Mouse (Mus musculus): Measurements from ENCODE around the gene Hmx2. TPM values are rescaled to one million over a fixed set of nuclear protein-coding genes. Genes with fewer than 3 reads are reported as not detected.

The Hmx2 gene
- not detected for total RNA-seq (2021)

DNA sequence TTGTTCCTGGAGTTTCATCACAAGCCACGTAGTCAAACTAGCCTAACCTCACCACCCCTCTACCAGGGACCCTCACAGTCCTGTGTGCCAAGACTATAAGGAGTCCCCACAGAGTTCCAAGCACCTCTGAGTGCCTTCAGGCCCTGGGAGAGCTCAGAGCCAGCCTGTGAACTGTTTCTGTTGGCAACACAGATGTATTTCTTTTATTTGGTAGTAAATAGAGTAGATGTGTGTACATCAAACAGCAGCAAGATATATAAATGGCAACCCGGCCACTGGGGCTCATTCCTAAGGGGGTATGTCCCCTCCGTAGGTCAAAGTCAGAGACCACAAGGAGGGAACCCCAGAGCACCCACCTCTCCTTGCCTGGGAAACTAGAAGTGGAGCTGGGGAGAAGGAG is at the start of gene Hmx2:
Hmx2 (plus strand) TSS at position 301 of the 400 bp plus-strand sequence.
- intact Hi-C loops (cut with DNase I) = loop anchor here (10.0 kb wide), 1 partner anchor 196 kb away; no protein-coding TSS in a partner anchor
- DNase-seq = no peak

DNA sequence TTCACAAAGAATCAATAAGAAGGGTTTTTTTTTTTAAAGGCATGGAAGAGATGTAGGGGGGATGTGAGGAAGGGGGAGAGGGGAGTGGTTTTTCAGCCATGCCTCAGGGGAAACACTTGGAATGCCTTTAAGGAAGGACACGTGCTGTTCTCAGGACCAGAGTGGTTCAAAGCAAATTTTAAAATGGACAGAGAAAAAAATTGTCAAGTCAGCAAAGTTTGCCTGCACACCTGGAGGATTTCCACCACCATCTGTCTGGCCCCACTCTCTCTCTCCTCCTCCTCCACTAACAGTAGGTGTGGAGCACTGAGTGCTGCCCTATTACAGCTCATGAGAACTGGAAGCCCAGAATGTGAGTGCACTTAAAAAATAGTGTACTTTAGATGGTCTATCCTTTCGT is 44.8 kb upstream of the Hmx2 start:
- no peak for DNase-seq
- intact Hi-C loops (cut with DNase I) = no loop called here

DNA sequence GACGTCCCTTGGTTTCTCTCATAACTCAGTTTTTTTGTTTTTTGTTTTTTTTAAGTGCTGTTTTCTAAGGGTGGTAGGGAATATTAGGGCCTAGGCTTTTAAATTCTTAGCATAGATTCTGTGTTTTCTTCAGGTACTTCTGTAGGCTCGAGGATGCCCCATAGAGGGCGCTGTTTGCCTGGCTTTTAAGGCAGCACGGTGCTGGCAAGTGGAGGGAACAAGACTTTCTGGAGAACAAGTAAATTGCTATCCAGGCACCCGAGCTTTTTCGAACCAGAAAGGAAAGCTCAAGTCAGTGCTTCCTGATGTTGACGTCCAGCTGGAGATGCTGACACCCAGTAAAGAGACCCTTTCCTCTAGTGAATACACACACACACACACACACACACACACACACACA is 8.6 kb upstream of the Hmx2 start:
- intact Hi-C loops (cut with DNase I) = loop anchor here (1.0 to 10.0 kb wide), 5 partner anchors 178 to 1013 kb away; partner anchors contain the start of gene 2310057M21Rik

DNA sequence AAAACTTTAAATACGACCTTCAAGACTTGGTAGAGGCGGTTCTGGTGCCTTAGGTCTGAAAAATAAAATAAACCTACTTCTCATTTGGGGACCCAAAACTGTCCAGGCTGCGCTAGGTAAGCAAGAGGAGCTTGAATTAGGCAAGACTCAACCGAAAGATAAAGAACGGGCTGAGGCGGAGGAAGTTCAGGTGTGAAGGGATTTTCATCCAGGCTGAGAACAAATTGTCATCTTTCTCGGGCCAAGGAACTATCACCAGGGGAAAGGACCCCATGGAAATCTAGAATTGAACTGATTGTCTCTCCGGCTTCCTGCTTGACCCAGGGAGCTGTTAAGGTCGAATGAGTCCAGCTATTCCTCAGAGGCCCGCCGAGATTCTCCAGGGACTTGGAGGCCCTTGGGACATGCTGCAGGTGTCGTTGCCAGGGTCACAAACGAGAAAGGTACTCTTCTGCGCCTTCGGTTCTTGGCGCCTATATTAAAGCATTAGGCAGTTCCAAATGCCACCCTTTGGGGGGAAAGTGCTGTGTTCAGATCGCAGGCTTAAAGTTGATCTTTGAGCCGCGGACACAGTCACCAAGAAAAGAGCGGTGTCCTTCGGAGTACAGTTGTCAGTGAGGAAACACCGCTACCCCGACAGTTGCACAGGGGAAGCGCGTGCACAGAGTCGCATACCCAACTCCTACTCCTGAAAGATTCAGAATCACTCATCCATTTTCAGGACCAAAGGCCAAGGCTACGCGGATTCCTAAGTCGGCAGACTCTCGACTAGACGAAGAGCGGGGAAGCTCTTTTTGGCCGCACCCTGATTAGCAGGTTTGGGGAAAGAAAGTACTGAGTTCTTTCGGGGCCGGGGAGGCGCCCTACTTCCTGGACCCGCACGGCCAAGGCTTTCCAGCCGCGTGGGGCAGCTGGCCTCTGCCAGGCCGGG is 7.1 kb upstream of the Hmx2 start:
- DNase-seq = peak in 1 of 2 experiments; percentile 6
- intact Hi-C loops (cut with DNase I) = loop anchor here (2.0 to 10.0 kb wide), 4 partner anchors 179 to 1011 kb away; partner anchors contain the start of gene 2310057M21Rik

More for the DNA sequence above, 8.6 kb upstream of the Hmx2 start:
- DNase-seq = peak; percentile 79 to 85

DNA sequence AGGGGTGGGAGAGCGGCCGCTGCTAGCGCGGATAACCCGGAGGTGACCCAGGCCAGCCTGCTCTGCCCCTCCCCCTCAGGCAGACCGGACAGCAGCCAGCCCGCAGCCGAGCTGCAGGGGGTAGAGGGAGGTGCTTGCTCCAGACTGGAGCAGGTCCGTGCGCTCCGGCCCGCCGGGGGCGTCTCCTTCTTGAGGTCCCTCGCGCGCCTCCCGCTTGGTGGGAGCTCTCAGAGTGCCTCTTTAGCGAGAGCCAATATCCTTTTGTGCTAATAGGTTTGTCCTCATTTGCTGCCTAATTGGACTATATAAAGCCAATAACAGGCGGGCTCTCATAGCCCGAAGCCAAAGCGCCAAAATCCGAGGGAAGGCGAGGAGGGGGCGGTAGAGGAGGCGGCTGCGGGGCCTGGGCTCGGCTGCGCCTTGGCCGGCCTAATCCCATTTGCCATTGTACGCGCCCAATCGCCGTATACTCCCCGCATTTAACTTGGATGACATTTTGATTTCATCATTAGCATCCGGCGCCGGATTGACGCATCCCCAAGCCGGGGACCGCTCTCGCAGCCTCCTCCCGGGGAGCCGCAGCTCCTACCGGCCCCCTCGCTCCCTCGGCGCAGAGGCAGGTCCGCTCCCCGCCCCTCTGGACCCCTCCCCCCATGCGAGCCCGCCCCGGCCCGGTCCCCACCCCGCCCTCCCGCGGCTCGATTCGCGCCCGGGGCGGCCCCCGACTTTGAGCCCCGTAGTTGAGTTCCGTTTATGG is 6.3 kb upstream of the Hmx2 start, which contains the start of gene Hmx3:
Hmx3 (plus strand) TSS at position 753 of the 757 bp plus-strand sequence.
- intact Hi-C loops (cut with DNase I) = loop anchor here (5.0 to 10.0 kb wide), 3 partner anchors 180 to 670 kb away; partner anchors contain the start of gene 2310057M21Rik
- peak in 1 of 2 experiments; percentile 20 for DNase-seq

DNA sequence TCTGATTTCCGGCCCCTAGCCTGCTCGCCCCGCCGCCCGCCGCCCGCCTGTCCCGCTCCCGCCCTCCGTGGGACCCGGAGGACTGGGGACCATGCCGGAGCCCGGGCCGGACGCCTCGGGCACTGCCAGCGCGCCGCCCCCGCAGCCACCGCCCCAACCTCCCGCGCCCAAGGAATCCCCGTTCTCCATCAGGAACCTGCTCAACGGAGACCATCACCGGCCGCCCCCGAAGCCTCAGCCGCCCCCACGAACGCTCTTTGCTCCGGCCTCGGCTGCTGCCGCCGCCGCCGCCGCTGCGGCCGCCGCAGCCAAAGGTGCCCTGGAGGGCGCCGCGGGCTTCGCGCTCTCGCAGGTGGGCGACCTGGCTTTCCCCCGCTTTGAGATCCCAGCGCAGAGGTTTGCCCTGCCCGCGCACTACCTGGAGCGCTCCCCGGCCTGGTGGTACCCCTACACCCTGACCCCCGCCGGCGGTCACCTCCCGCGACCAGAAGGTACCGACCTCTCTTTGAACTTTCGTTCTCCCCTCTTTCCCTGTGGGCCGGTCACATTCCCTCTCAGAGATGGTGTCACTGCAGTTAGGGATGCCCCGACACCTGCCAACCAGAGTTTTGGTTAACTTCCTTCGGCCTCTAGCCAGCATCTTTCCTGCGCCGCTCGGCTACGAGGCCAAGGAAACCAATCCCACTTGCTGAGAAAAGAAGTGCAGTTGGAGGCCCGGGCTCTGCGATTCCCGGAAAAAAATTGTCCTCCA is 5.5 kb upstream of the Hmx2 start:
- DNase-seq = peak; percentile 12 to 21
- intact Hi-C loops (cut with DNase I) = loop anchor here (5.0 to 10.0 kb wide), 3 partner anchors 181 to 669 kb away; partner anchors contain the start of gene 2310057M21Rik

DNA sequence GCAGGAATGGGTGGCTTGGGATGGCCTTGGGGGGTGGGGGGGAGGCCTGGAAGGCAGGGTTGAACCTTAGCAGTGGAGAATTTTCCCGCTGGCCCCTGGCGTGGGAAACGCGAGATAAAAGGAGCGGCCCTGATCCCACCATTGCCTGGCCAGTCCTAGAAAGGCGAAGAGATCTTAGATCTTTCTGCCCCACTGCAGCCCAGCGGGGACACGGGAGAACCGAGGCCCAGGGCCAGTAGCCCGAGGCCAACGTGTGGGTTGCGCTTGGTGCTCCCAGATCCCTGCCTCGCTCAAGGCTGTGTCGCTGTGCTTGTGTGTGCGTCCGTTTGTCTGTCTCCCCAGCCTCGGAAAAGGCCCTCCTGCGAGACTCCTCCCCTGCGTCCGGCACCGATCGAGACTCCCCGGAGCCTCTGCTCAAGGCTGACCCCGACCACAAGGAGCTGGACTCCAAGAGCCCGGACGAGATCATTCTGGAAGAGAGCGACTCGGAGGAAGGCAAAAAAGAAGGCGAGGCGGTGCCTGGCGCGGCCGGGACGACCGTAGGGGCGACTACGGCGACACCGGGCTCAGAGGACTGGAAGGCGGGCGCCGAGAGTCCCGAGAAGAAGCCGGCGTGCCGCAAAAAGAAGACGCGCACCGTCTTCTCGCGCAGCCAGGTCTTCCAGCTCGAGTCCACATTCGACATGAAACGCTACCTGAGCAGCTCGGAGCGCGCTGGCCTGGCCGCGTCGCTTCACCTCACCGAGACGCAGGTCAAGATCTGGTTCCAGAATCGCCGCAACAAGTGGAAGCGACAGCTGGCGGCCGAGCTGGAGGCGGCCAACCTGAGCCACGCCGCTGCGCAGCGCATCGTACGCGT is 4.7 kb upstream of the Hmx2 start:
- DNase-seq = peak; percentile 18 to 41
- intact Hi-C loops (cut with DNase I) = loop anchor here (1.0 to 10.0 kb wide), 4 partner anchors 11 to 668 kb away; partner anchors contain the start of gene 2310057M21Rik

DNA sequence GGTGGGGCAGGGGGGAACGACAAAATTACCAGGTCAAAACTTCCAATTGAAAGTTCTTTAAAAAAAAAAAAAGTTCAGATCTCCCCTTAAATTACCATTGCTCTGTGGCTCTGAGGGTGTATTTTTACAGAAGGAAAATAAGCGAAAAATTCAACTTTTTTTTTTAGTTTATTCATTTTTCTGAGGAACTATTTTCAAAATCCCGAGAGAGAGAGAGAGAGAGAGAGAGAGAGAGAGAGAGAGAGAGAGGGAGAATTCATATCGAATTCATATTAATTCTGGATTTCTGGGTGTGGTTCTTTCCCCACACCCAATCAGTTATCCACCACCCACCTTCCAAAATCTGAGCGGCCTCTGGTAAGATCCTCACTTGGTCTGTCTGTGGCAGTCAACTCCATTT is 3.7 kb upstream of the Hmx2 start:
- intact Hi-C loops (cut with DNase I) = loop anchor here (1.0 to 10.0 kb wide), 4 partner anchors 10 to 667 kb away; partner anchors contain the start of gene 2310057M21Rik
- no peak for DNase-seq

DNA sequence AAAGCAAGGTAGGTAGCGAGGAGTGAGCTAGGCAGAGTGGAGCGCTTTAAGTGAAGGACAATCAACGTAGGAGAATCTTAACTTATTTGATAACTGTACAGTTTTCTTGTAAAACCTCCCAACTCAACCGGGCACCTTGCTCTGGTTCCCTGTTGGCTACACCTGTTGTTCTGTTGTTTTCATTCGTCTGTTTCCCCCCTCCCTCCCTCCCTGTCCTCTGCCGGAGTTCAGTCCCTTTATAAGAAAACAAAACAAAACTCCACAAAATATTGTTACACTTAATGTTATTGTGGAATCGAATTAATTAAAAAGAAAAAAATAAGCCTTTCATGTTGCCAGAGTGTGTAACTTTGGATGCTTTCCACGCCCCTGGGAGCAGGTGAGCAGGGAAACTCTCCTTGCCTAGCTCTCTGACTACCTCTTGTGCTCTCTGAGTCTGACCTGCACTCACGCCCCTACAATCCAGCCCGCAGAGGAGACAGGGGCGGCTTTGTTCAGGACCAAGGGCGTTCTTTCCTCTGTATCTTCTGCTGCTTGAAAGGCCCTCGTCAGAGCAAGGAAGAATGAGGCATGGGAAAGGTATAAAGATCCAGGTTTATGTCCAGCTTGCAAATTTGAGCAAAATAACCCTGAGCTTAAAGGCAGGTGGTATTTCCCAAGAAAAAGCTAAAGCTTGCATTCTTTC is 2.7 kb upstream of the Hmx2 start:
- DNase-seq = no peak
- intact Hi-C loops (cut with DNase I) = loop anchor here (10.0 kb wide), 1 partner anchor 199 kb away; no protein-coding TSS in a partner anchor

DNA sequence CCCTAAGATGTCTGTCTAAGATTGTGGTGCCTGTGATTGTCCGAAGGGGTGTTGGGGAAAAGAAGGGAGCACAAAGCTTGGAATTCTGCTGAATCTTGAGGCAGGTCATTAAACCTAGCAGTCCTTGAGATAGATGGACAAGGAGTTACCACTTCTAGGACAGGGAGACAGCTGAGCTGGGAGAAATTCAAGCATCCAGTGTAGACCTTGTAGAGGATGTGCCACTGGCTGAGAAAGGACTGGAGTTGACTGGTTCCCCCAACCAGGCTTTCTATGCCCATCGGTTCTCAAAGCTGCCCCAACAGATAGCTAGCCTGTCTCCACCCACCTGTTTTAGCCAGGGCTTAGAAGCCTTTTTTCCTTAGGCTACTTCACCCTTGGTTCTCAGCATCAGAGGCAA is 2.1 kb upstream of the Hmx2 start:
- no peak for DNase-seq
- intact Hi-C loops (cut with DNase I) = loop anchor here (10.0 kb wide), 1 partner anchor 198 kb away; no protein-coding TSS in a partner anchor

DNA sequence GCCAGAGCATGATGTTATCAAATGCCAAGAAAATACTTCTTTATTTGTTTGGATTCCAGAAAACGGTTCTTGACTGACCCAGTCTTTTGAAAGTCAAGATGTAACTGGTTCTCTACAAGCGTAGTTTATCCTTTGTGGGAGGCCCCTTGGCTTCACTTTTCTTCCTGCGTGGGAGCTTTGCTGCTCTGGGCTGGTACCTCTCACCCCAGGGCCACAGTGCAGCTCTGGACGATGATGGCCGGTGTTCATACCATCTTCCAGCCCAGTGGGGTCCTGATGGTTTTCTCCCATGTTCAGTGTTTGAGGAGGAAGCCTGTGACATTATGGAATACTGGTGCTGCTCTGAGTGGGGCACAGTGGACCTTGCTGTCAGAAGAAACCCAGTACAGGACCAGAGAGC is 1.1 kb upstream of the Hmx2 start:
- DNase-seq = no peak
- intact Hi-C loops (cut with DNase I) = loop anchor here (10.0 kb wide), 1 partner anchor 197 kb away; no protein-coding TSS in a partner anchor

DNA sequence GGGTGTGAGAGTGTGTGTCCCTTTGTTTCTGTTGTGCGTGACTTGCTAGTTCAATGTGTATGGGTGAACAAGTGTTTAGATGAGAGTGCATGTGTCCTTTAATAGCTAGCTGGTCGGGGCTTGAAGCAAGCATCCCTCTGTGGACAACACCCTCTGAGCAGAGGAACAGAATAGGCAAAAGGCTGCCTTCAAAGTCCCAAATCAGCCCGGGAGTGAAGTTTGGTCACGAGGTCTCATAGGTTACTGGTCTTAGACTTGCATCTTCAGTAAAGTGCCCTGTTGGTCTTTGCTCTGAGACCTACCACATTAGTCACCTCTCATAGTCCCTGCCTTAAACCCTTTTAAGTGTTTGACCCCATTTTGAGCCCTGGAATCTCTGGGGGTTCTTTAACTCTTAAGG is 2.9 kb downstream of the Hmx2 start:
- no peak for DNase-seq
- intact Hi-C loops (cut with DNase I) = loop anchor here (5.0 to 10.0 kb wide), 2 partner anchors 179 to 1303 kb away; partner anchors contain the start of genes Abraxas2, Eef1akmt2 and Pstk

DNA sequence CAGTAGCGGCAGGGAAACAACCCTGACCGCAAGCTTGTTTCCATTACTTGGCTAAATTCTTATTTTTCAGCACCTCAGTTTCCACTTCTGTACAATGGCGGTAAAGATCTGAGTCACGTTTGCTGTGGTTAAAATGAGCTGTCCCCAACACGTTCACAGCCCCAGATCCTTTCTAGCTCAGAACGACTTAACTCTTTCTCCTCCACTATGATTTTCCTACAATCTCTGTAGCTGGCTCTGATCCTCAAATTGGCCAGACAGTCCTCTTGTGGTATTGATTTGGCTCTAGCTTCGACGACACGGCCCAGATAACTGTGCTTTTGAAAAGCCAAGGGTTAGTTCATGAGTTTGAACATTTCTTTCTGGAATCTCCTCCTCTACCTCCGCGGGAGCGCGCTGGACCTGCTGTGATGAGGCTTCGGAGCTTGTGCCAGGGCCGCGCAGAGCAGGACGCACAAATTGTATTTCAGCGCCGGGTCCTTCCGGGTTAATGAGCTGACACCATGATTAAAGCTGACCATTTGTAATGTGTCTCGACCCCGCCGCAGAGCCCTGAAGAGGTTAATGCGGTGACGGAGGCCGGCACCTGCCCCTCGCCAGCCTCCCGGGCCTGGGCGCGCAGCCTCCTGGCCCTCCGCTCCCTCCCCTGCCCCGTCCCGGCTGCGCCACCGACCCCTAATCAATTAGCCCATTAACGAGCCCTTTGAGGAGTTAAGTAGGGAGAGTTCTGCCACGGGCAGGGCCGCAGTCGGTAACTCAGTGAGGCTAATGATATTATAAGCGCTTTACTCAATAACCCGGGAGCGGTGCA is 3.6 kb downstream of the Hmx2 start:
- intact Hi-C loops (cut with DNase I) = loop anchor here (5.0 to 10.0 kb wide), 2 partner anchors 180 to 1303 kb away; partner anchors contain the start of genes Abraxas2, Eef1akmt2 and Pstk
- DNase-seq = no peak

DNA sequence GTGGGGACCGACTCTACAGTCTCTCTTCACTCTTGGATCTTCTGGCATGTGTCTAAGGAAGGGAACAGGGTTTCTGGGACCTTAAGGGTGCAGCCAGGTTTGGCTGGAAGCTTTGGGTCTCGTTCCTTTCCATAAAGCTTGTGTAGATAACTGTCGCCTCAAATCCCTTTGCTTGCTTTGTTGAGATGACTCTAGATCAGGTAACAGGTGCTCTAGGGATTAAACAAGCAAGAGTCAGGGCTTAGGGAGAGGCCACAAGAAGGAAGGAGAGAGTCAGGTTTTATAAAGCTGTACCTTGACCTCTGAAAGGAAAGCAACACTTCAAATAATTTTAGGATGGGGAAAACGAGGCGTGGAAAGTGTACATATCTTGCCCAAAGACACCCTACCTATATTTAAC is 4.2 kb downstream of the Hmx2 start:
- DNase-seq = no peak
- intact Hi-C loops (cut with DNase I) = loop anchor here (5.0 to 10.0 kb wide), 2 partner anchors 180 to 1302 kb away; partner anchors contain the start of genes Abraxas2, Eef1akmt2 and Pstk

DNA sequence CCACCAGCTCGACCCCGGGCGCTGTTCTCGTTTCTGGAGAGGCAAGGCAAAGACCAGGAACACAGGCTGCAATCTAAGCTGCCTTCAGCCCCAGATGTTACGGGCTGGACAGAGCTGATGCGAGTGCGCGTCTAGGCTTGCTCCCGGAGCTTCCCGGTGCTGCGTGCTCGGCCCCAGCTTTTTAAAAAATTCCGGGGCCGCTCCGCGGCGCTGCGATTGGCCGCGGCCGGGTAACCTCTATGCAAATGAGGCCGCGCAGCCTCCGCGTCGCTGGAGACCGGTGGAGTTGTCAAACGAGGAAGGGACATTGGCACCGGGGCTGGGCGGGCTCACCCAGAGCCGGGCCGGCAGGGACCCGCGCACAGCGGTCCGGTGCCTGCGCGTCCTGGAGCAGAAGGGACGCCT is 5.2 kb downstream of the Hmx2 start:
- intact Hi-C loops (cut with DNase I) = loop anchor here (5.0 to 10.0 kb wide), 2 partner anchors 181 to 1301 kb away; partner anchors contain the start of genes Abraxas2, Eef1akmt2 and Pstk
- DNase-seq = peak in 1 of 2 experiments; percentile 45

DNA sequence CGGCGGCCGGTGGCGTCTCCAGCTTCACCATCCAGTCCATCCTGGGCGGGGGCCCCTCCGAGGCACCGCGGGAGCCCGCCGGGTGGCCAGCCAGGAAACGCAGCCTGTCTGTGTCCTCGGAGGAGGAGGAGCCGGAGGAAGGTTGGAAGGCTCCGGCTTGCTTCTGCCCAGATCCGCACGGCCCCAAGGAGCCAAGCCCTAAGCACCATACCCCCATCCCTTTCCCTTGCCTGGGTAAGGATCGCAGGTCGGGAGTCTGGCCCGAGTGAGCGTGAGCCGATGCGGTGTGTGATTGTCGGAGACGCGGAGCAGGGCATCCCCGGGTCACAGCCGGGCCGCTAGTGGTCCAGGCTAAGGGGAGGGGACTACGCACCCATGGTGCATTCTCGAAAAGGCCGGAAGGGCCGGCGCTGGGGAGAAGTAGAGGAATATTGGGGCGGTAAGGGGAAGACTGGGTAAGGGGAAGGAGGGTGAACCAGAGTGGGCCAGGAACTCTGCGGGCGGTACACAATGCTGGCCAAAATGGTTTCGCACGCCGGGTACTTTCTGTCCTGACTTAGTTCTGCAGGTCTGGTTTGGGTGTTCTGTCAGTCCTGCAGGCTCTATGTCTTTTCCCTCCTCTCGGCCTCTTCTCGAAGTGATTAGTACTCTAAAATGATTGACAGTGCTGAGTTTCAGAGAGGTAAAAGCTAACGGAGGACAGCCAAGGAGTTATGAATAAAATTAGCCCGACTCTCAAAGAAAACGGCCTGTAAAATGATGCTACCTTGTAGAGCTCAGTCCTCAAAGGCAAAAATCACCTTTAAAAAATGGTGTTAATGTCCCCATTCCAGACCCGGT is 6.0 kb downstream of the Hmx2 start:
- DNase-seq = peak in 1 of 2 experiments; percentile 25
- intact Hi-C loops (cut with DNase I) = loop anchor here (1.0 to 10.0 kb wide), 4 partner anchors 10 to 1300 kb away; partner anchors contain the start of genes Abraxas2, Acadsb, Eef1akmt2 and Ikzf5

Measured in heart, postnatal 36 days (tissue).